Mouse (Mus musculus) lung, adult 2 months (tissue): ENCODE measurements around the gene Slc7a7.

ENCODE experiments used
- CTCF ChIP-seq: fragments of 200-500 bp; IDR thresholded peaks from 2 replicates; pipeline ENCODE4 v1.5.1; 2011; ENCODE audit warnings: mild to moderate bottlenecking, low read length, control low read depth; ENCODE audit not compliant: insufficient read depth
- POLR2A ChIP-seq: fragments of 200-500 bp; IDR thresholded peaks from 2 replicates; pipeline ENCODE4 v1.6.1; 2011; ENCODE audit warnings: low read depth, mild to moderate bottlenecking, control low read depth, low read length, borderline replicate concordance; ENCODE audit errors: extremely low read depth

GRCm38 (mm10) chr14:54328548-54328947 is 89.0 kb downstream of the Slc7a7 start:
- TF ChIP-seq CTCF (no peak), POLR2A (no peak)
